Mouse (Mus musculus) heart, embryonic 15.5 days (tissue): ENCODE measurements around the gene Map4k5. TPM values are rescaled to one million over a fixed set of nuclear protein-coding genes. Genes with fewer than 3 reads are reported as not detected.

Source experiments
- ATAC-seq: fragments of 200-750 bp; cut with Nextera tagmentation; replicated peaks from 2 replicates; pipeline ENCODE4 v1.8.0; 2017; ENCODE audit warnings: low read depth, moderate TSS enrichment; ENCODE audit not compliant: insufficient number of reproducible peaks, insufficient read depth, low FRiP score
- H3K27ac ChIP-seq: fragments of 300-500 bp; sonication (generic); 2 replicates; pipeline ENCODE4 v1.5.1; 2015; ENCODE audit warnings: mild to moderate bottlenecking, inconsistent platforms
- H3K27me3 ChIP-seq: fragments of 300-500 bp; sonication (generic); 2 replicates; pipeline ENCODE4 v1.6.1; 2015; ENCODE audit warnings: inconsistent platforms
- H3K36me3 ChIP-seq: fragments of 300-500 bp; sonication (generic); 2 replicates; pipeline ENCODE4 v1.6.1; 2015; ENCODE audit warnings: mild to moderate bottlenecking, inconsistent platforms
- H3K4me1 ChIP-seq: fragments of 300-500 bp; sonication (generic); replicated peaks from 2 replicates; pipeline ENCODE4 v1.6.1; 2015; ENCODE audit warnings: inconsistent platforms
- H3K4me2 ChIP-seq: fragments of 300-500 bp; sonication (generic); 2 replicates; pipeline ENCODE4 v1.6.1; 2015; ENCODE audit warnings: inconsistent platforms, mild to moderate bottlenecking, moderate library complexity
- H3K4me3 ChIP-seq: fragments of 300-500 bp; sonication (generic); 2 replicates; pipeline ENCODE4 v1.5.1; 2015; ENCODE audit warnings: mild to moderate bottlenecking, inconsistent platforms
- H3K9ac ChIP-seq: fragments of 300-500 bp; sonication (generic); 2 replicates; pipeline ENCODE4 v1.6.1; 2015; ENCODE audit warnings: mild to moderate bottlenecking, inconsistent platforms
- H3K9me3 ChIP-seq: fragments of 300-500 bp; sonication (generic); replicated peaks from 2 replicates; pipeline ENCODE4 v1.6.1; 2016; ENCODE audit warnings: inconsistent platforms
- WGBS: fragments of 180-500 bp; shearing (Covaris S2); methylation state at CpG from one replicate; pipeline ENCODE4 v1.1.7; 2015; ENCODE audit warnings: mixed read lengths; 5-methylcytosine and 5-hydroxymethylcytosine counted together
- polyA plus RNA-seq: library from polyadenylated mRNA; unstranded; fragments of >200 nt; fragmentation: Nextera tagmentation; extraction: Ambion mirVana; gene quantifications from 2 replicates; pipeline ENCODE4 v1.2.1, GENCODE M21; 2015

Gene Map4k5
- polyA plus RNA-seq, 1 experiment from 2014 or later = 27.7 TPM

GRCm38 (mm10) chr12:69781480-69781879 is 111.5 kb downstream of the Map4k5 start:
- no peaks in the 10 kb centered on the region for H3K36me3 ChIP-seq
- H3K27ac ChIP-seq = peak overlapping the region; percentile 62
- H3K27me3 ChIP-seq = no peaks in the 10 kb centered on the region
- H3K9me3 ChIP-seq = no peaks in the 10 kb centered on the region
- H3K4me3 ChIP-seq = no peak overlapping the region
- H3K4me1 ChIP-seq = peaks cover 18% of the 10 kb centered on the region
- WGBS = 85% methylated on average over 8 of the region's 8 CpGs
- no peak for ATAC-seq
- H3K4me2 ChIP-seq = no peak overlapping the region
- no peak overlapping the region for H3K9ac ChIP-seq

GRCm38 (mm10) chr12:69777957-69778356 is 115.0 kb downstream of the Map4k5 start:
- Histone ChIP-seq H3K36me3 (no peaks in the 10 kb centered on the region), H3K9me3 (no peaks in the 10 kb centered on the region), H3K27me3 (no peaks in the 10 kb centered on the region), H3K4me2 (no peak overlapping the region), H3K27ac (no peak overlapping the region), H3K4me3 (no peak overlapping the region), H3K4me1 (peaks cover 20% of the 10 kb centered on the region), H3K9ac (no peak overlapping the region)
- 78% methylated on average over 2 of the region's 2 CpGs for WGBS
- no peak for ATAC-seq

GRCm38 (mm10) chr12:69777341-69777730 is 115.7 kb downstream of the Map4k5 start:
- H3K4me2 ChIP-seq = no peak overlapping the region
- no peak for ATAC-seq
- H3K27me3 ChIP-seq = no peaks in the 10 kb centered on the region
- 76% methylated on average over 6 of the region's 6 CpGs for WGBS
- H3K9me3 ChIP-seq = no peaks in the 10 kb centered on the region
- H3K36me3 ChIP-seq = no peaks in the 10 kb centered on the region
- H3K27ac ChIP-seq = no peak overlapping the region
- H3K4me3 ChIP-seq = no peak overlapping the region
- peaks cover 18% of the 10 kb centered on the region for H3K4me1 ChIP-seq
- no peak overlapping the region for H3K9ac ChIP-seq

- H3K27me3 ChIP-seq = no peaks in the 10 kb centered on the region
- H3K4me3 ChIP-seq = no peak overlapping the region
- no peak overlapping the region for H3K27ac ChIP-seq
- H3K4me1 ChIP-seq = peaks cover 13% of the 10 kb centered on the region
- H3K4me2 ChIP-seq = no peak overlapping the region
- no peaks in the 10 kb centered on the region for H3K9me3 ChIP-seq
- no peak overlapping the region for H3K9ac ChIP-seq
- no peak for ATAC-seq
- 53% methylated on average over 11 of the region's 11 CpGs for WGBS
- no peaks in the 10 kb centered on the region for H3K36me3 ChIP-seq
Measured at GRCm38 (mm10) chr12:69776607-69777340, 116.2 kb downstream of the Map4k5 start.

GRCm38 (mm10) chr12:69768841-69769240 is 124.2 kb downstream of the Map4k5 start:
- Histone ChIP-seq H3K9ac (no peak overlapping the region), H3K36me3 (no peaks in the 10 kb centered on the region), H3K4me2 (no peak overlapping the region), H3K27me3 (no peaks in the 10 kb centered on the region), H3K27ac (no peak overlapping the region), H3K4me1 (no peaks in the 10 kb centered on the region), H3K4me3 (no peak overlapping the region), H3K9me3 (no peaks in the 10 kb centered on the region)
- WGBS = 69% methylated on average over 2 of the region's 2 CpGs
- ATAC-seq = no peak

- H3K9me3 ChIP-seq = no peaks in the 10 kb centered on the region
- no peak for ATAC-seq
- H3K4me3 ChIP-seq = no peak overlapping the region
- 48% methylated on average over 9 of the region's 9 CpGs for WGBS
- H3K36me3 ChIP-seq = no peaks in the 10 kb centered on the region
- no peak overlapping the region for H3K27ac ChIP-seq
- H3K4me1 ChIP-seq = no peaks in the 10 kb centered on the region
- H3K9ac ChIP-seq = no peak overlapping the region
- no peaks in the 10 kb centered on the region for H3K27me3 ChIP-seq
- H3K4me2 ChIP-seq = no peak overlapping the region
Measured at GRCm38 (mm10) chr12:69767476-69768258, 125.3 kb downstream of the Map4k5 start.

- Histone ChIP-seq H3K4me2 (no peak overlapping the region), H3K36me3 (no peaks in the 10 kb centered on the region), H3K4me1 (no peaks in the 10 kb centered on the region), H3K9me3 (no peaks in the 10 kb centered on the region), H3K27me3 (no peaks in the 10 kb centered on the region), H3K27ac (no peak overlapping the region), H3K4me3 (no peak overlapping the region), H3K9ac (no peak overlapping the region)
- WGBS = 78% methylated on average over 10 of the region's 10 CpGs
- ATAC-seq = no peak
Measured at GRCm38 (mm10) chr12:69766185-69766904, 126.7 kb downstream of the Map4k5 start.

GRCm38 (mm10) chr12:69765543-69765942 is 127.5 kb downstream of the Map4k5 start:
- no peak overlapping the region for H3K9ac ChIP-seq
- H3K4me3 ChIP-seq = no peak overlapping the region
- H3K4me2 ChIP-seq = no peak overlapping the region
- 75% methylated on average over 9 of the region's 9 CpGs for WGBS
- ATAC-seq = no peak
- no peak overlapping the region for H3K27ac ChIP-seq
- no peaks in the 10 kb centered on the region for H3K4me1 ChIP-seq
- H3K27me3 ChIP-seq = no peaks in the 10 kb centered on the region
- H3K36me3 ChIP-seq = no peaks in the 10 kb centered on the region
- H3K9me3 ChIP-seq = no peaks in the 10 kb centered on the region

- no peaks in the 10 kb centered on the region for H3K27me3 ChIP-seq
- H3K4me3 ChIP-seq = no peak overlapping the region
- peaks cover 27% of the 10 kb centered on the region for H3K4me1 ChIP-seq
- H3K36me3 ChIP-seq = no peaks in the 10 kb centered on the region
- H3K4me2 ChIP-seq = no peak overlapping the region
- no peaks in the 10 kb centered on the region for H3K9me3 ChIP-seq
- ATAC-seq = no peak
- H3K27ac ChIP-seq = peak overlapping the region; percentile 26; the same call in 1 of the 2 replicates
- WGBS = 69% methylated on average over 2 of the region's 2 CpGs
- no peak overlapping the region for H3K9ac ChIP-seq
Measured at GRCm38 (mm10) chr12:69761603-69762002, 131.4 kb downstream of the Map4k5 start.

- Histone ChIP-seq H3K27me3 (no peaks in the 10 kb centered on the region), H3K9ac (no peak overlapping the region), H3K4me1 (peaks cover 27% of the 10 kb centered on the region), H3K4me3 (no peak overlapping the region), H3K36me3 (no peaks in the 10 kb centered on the region), H3K27ac (peak overlapping the region; percentile 26; the same call in 1 of the 2 replicates), H3K9me3 (no peaks in the 10 kb centered on the region), H3K4me2 (no peak overlapping the region)
- ATAC-seq = no peak
- 83% methylated on average over 20 of the region's 20 CpGs for WGBS
Measured at GRCm38 (mm10) chr12:69760743-69761406, 132.1 kb downstream of the Map4k5 start.

GRCm38 (mm10) chr12:69760014-69760413 is 133.0 kb downstream of the Map4k5 start:
- H3K4me2 ChIP-seq = no peak overlapping the region

More at GRCm38 (mm10) chr12:69760014-69760413, 133.0 kb downstream of the Map4k5 start:
- Histone ChIP-seq H3K9me3 (no peaks in the 10 kb centered on the region), H3K9ac (no peak overlapping the region), H3K27me3 (no peaks in the 10 kb centered on the region), H3K27ac (peak overlapping the region; percentile 42), H3K36me3 (no peaks in the 10 kb centered on the region), H3K4me1 (peaks cover 27% of the 10 kb centered on the region), H3K4me3 (no peak overlapping the region)
- 62% methylated on average over 6 of the region's 6 CpGs for WGBS
- no peak for ATAC-seq
